ENCODE assay signal across 7 mouse cellular contexts in genomic region chr7:122045181-122045634, GRCm38 (mm10). TPM values are rescaled to one million over a fixed set of nuclear protein-coding genes. Genes with fewer than 3 reads are reported as not detected.
DNase-seq lines count a peak whose midpoint lies in the region.

No protein-coding gene starts in this region.

- peak; percentile 46 for DNase-seq in adrenal gland, postnatal 10 days
- DNase-seq in frontal cortex, postnatal 36 days (ENCODE audit: low spot score in 2 of 2), result peak; percentile 19 to 44
- DNase-seq in heart, postnatal 4 days, result peak; percentile 85
- peak; percentile 34 for DNase-seq in lung, postnatal 14 days
- DNase-seq in spleen, postnatal 14 days (ENCODE audit: low spot score in 2 of 2), result no peak
- no peak for DNase-seq in adipocyte (ENCODE audit: low spot score)
- no peak for DNase-seq in thymus, postnatal 25 days

RNA-seq across cellular contexts. Expression of gene Ubfd1, which starts 21.8 kb away (rescaled TPM):
- total RNA-seq in adrenal gland, postnatal 10 days (2021), result 10 to 100 TPM; 41.5 to 43.0 TPM
- total RNA-seq in heart, postnatal 4 days (2021), result 10 to 100 TPM; 49.1 to 51.0 TPM

RNA-seq across cellular contexts. Expression of gene Ears2, which starts 21.9 kb away (rescaled TPM):
- 10 to 100 TPM; 19.3 to 21.7 TPM for total RNA-seq in adrenal gland, postnatal 10 days (2021)
- total RNA-seq in heart, postnatal 4 days (2021), result 10 to 100 TPM; 30.4 to 32.3 TPM

RNA-seq across cellular contexts. Expression of gene Gga2, which starts 24.2 kb away (rescaled TPM):
- total RNA-seq in adrenal gland, postnatal 10 days (2021), result 10 to 100 TPM; 21.4 to 28.1 TPM
- total RNA-seq in heart, postnatal 4 days (2021), result 10 to 100 TPM; 52.1 to 52.8 TPM

RNA-seq across cellular contexts. Expression of gene Ndufab1, which starts 56.5 kb away (rescaled TPM):
- 1,000 to 10,000 TPM in 1 of 2 experiments, 100 to 1,000 TPM in 1; 951 to 1,021 TPM for total RNA-seq in adrenal gland, postnatal 10 days (2021)
- total RNA-seq in heart, postnatal 4 days (2021), result 1,000 to 10,000 TPM; 1,113 to 1,195 TPM

Comparison
In these comparisons a context has a peak if more than half of its experiments do, and no peak if none do; other contexts are left out.
1. DNase-seq: peak in adrenal gland, postnatal 10 days (single experiment), frontal cortex, postnatal 36 days (2 of 2), heart, postnatal 4 days (single experiment) and lung, postnatal 14 days (single experiment); none in spleen, postnatal 14 days (0 of 2), adipocyte (single experiment) and thymus, postnatal 25 days (single experiment).